Mouse (Mus musculus): ENCODE measurements around the gene Prkg1. TPM values are rescaled to one million over a fixed set of nuclear protein-coding genes. Genes with fewer than 3 reads are reported as not detected.

Prkg1 gene
- polyA plus RNA-seq, 2 experiments = 7.1 to 9.6 TPM

DNA sequence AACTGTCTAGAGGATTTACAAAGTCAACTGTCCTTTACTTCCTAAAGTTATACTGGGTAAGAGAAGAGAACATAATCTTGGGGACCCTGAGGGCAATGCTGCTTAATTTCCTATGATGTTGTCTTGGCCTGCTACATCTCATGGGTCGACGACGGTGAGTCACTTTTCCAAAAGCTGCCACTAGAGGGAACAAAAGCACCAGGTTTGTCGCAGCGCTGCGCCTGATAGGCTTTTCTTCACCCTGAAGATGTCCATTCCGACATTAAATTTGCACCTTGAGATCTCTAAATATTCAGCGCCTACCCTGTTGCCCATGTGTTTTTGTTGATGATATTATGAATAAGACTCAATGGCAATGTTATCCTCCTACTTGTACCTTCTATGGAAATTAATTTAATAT lies 1100.6 kb downstream of the Prkg1 start:
- DNase-seq (ENCODE audit: low spot score) (peak; percentile 79), ATAC-seq (ENCODE audit: low FRiP score, low read depth) (peak; percentile 62)
- Histone ChIP-seq H3K9ac (ENCODE audit: low read depth, low read length, severe bottlenecking) (no peak overlapping the region), H3K4me2 (replicated peaks; ENCODE audit: low read depth, low read length, severe bottlenecking) (no peak overlapping the region), H3K27me3 (ENCODE audit: control insufficient read depth, insufficient read depth, low read length) (no peaks in the 10 kb centered on the region), H3K36me3 (ENCODE audit: control insufficient read depth, insufficient read depth, low read length) (no peaks in the 10 kb centered on the region), H3K4me3 (replicated peaks; ENCODE audit: low read length) (no peak overlapping the region), H3K27ac (replicated peaks; ENCODE audit: low read depth, low read length) (no peak overlapping the region), H3K9me3 (ENCODE audit: control insufficient read depth, low read length) (no peaks in the 10 kb centered on the region), H3K4me1 (ENCODE audit: control insufficient read depth, insufficient read depth, low read length) (no peaks in the 10 kb centered on the region)
- WGBS = 6% methylated on average over 8 of the region's 8 CpGs
- TF ChIP-seq POLR2A (IDR thresholded peaks at IDR 0.05; ENCODE audit: borderline replicate concordance, extremely low read depth, insufficient read depth, insufficient read length) = no peak

DNA sequence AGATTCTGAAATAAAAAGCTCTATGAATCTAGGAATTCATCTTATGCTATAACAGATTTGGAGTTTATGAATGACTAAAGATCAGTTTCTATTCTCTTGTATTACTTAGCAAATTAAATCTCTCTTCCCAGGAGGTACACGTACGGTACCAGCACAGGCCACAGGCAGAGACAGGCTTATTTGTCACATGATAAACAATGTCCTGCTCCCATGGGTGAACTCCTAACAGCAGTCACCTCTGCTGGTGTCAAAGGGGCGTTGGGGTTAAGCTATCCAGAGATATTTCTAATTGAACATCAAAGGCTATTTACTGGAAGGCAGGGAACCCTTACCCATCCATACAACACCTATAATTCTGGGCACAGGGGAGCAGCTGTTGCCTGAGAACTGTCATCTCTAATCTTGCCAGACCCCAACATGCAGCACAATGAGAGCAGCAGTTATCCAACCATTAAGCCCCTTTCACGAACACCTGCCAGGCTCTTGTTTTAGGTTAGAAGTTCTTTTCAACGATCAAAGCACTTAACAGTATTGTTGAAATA lies 1122.1 kb downstream of the Prkg1 start:
- H3K27me3 ChIP-seq (ENCODE audit: control insufficient read depth, insufficient read depth, low read length) = no peaks in the 10 kb centered on the region
- no peaks in the 10 kb centered on the region for H3K36me3 ChIP-seq (ENCODE audit: control insufficient read depth, insufficient read depth, low read length)
- no peaks in the 10 kb centered on the region for H3K4me1 ChIP-seq (ENCODE audit: control insufficient read depth, insufficient read depth, low read length)
- WGBS = 51% methylated on average over 5 of the region's 5 CpGs
- H3K9ac ChIP-seq (ENCODE audit: low read depth, low read length, severe bottlenecking) = no peak overlapping the region
- H3K9me3 ChIP-seq (ENCODE audit: control insufficient read depth, low read length) = no peaks in the 10 kb centered on the region
- no peak for ATAC-seq (ENCODE audit: low FRiP score, low read depth)
- no peak overlapping the region for H3K4me2 ChIP-seq (replicated peaks; ENCODE audit: low read depth, low read length, severe bottlenecking)
- TF ChIP-seq POLR2A (IDR thresholded peaks at IDR 0.05; ENCODE audit: borderline replicate concordance, extremely low read depth, insufficient read depth, insufficient read length) = no peak
- no peak for DNase-seq (ENCODE audit: low spot score)
- H3K27ac ChIP-seq (replicated peaks; ENCODE audit: low read depth, low read length) = no peak overlapping the region
- H3K4me3 ChIP-seq (replicated peaks; ENCODE audit: low read length) = no peak overlapping the region

DNA sequence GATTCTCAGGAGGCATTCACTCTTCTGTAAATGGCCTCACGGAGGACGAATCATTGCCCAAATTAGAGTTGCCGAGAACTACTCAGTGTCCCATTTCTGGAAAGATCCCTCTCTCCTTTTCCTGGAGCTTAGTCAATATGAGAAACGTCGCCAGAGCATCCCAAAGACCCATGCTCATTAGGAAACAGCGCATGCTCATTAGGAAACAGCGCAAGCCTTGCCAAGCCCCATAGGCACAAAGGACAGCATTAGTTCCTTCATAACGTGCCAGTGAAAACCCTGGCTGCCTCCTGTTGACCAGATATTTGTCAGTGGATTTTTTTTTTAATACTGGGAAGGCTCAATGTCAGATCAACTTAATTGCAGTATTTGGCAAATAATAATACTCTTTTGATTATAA lies 1127.4 kb downstream of the Prkg1 start:
- WGBS = 80% methylated on average over 8 of the region's 8 CpGs
- no peaks in the 10 kb centered on the region for H3K27me3 ChIP-seq (ENCODE audit: control insufficient read depth, insufficient read depth, low read length)
- H3K27ac ChIP-seq (replicated peaks; ENCODE audit: low read depth, low read length) = no peak overlapping the region
- H3K9me3 ChIP-seq (ENCODE audit: control insufficient read depth, low read length) = no peaks in the 10 kb centered on the region
- no peak for TF ChIP-seq POLR2A (IDR thresholded peaks at IDR 0.05; ENCODE audit: borderline replicate concordance, extremely low read depth, insufficient read depth, insufficient read length)
- no peaks in the 10 kb centered on the region for H3K36me3 ChIP-seq (ENCODE audit: control insufficient read depth, insufficient read depth, low read length)
- H3K9ac ChIP-seq (ENCODE audit: low read depth, low read length, severe bottlenecking) = no peak overlapping the region
- DNase-seq (ENCODE audit: low spot score) (no peak), ATAC-seq (ENCODE audit: low FRiP score, low read depth) (no peak)
- H3K4me3 ChIP-seq (replicated peaks; ENCODE audit: low read length) = no peak overlapping the region
- no peaks in the 10 kb centered on the region for H3K4me1 ChIP-seq (ENCODE audit: control insufficient read depth, insufficient read depth, low read length)
- no peak overlapping the region for H3K4me2 ChIP-seq (replicated peaks; ENCODE audit: low read depth, low read length, severe bottlenecking)

DNA sequence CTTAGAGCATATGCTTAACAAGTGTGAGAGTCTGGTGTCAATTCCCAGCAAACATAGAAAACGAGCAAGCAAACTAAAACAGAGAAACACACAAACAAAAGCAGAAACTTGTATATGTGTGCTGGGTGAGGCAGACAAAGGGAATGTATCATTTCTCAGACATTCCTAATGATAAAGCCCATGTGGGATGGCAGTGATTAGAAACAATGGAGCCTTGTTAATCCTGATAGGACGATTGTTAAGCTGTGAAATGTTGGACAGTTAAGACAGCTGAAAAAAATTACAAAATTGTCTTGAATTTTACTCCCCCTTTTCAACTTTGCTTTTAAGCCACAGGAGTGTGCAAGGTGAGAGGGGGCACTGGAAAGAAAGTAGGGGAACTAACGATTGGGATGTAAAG lies 1133.8 kb downstream of the Prkg1 start:
- 37% methylated on average over 3 of the region's 3 CpGs for WGBS
- no peak overlapping the region for H3K9ac ChIP-seq (ENCODE audit: low read depth, low read length, severe bottlenecking)
- no peaks in the 10 kb centered on the region for H3K36me3 ChIP-seq (ENCODE audit: control insufficient read depth, insufficient read depth, low read length)
- no peaks in the 10 kb centered on the region for H3K27me3 ChIP-seq (ENCODE audit: control insufficient read depth, insufficient read depth, low read length)
- H3K4me3 ChIP-seq (replicated peaks; ENCODE audit: low read length) = no peak overlapping the region
- H3K4me1 ChIP-seq (ENCODE audit: control insufficient read depth, insufficient read depth, low read length) = no peaks in the 10 kb centered on the region
- H3K9me3 ChIP-seq (ENCODE audit: control insufficient read depth, low read length) = no peaks in the 10 kb centered on the region
- H3K4me2 ChIP-seq (replicated peaks; ENCODE audit: low read depth, low read length, severe bottlenecking) = no peak overlapping the region
- no peak overlapping the region for H3K27ac ChIP-seq (replicated peaks; ENCODE audit: low read depth, low read length)
- DNase-seq (ENCODE audit: low spot score) (no peak), ATAC-seq (ENCODE audit: low FRiP score, low read depth) (no peak)
- no peak for TF ChIP-seq POLR2A (IDR thresholded peaks at IDR 0.05; ENCODE audit: borderline replicate concordance, extremely low read depth, insufficient read depth, insufficient read length)

DNA sequence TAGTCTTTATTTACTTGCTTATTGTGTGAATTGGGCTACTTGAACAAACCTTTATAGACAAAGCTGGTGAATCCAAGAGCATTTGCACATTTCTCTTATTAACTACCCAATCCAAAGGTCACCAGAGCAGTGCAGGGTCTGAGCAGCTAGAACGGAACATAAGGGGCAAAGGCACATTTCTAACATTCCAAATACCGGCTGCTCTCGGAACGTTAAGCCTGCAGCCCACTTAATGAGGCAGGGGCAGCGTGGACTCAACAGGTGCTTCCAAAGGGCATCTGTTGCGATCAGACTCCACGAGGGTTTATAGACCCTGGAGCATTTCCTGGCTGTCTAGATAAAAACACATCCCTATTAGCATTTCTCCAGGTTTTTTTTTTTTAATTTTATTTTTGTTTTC lies 1138.8 kb downstream of the Prkg1 start:
- 11% methylated on average over 7 of the region's 7 CpGs for WGBS
- TF ChIP-seq POLR2A (IDR thresholded peaks at IDR 0.05; ENCODE audit: borderline replicate concordance, extremely low read depth, insufficient read depth, insufficient read length) = no peak
- Histone ChIP-seq H3K4me2 (replicated peaks; ENCODE audit: low read depth, low read length, severe bottlenecking) (no peak overlapping the region), H3K4me1 (ENCODE audit: control insufficient read depth, insufficient read depth, low read length) (no peaks in the 10 kb centered on the region), H3K9me3 (ENCODE audit: control insufficient read depth, low read length) (no peaks in the 10 kb centered on the region), H3K9ac (ENCODE audit: low read depth, low read length, severe bottlenecking) (no peak overlapping the region), H3K27ac (replicated peaks; ENCODE audit: low read depth, low read length) (no peak overlapping the region), H3K4me3 (replicated peaks; ENCODE audit: low read length) (no peak overlapping the region), H3K27me3 (ENCODE audit: control insufficient read depth, insufficient read depth, low read length) (no peaks in the 10 kb centered on the region), H3K36me3 (ENCODE audit: control insufficient read depth, insufficient read depth, low read length) (no peaks in the 10 kb centered on the region)
- no peak for DNase-seq (ENCODE audit: low spot score)
- ATAC-seq (ENCODE audit: low FRiP score, low read depth) = peak; percentile 62; the same call in 1 of the 2 replicates

DNA sequence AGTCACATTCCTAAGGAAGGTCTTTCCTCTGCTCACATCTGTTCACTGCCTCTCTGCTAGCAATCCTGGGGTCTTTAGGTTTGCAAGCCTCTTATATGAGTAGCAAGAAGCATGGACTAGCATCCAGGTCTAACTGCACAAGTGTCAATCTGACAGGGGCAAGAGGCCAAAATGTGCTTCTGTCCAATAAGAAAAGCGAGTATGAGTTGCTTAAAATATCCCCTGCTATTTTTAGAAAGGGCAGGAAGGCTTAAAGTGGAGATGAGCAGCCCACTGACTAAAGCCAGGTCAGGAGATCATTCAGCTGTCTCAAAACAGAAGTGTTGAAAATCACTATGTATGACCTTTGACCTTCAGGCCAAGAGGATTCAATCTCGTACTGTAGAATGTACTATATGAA lies 1139.4 kb downstream of the Prkg1 start:
- H3K9me3 ChIP-seq (ENCODE audit: control insufficient read depth, low read length) = no peaks in the 10 kb centered on the region
- WGBS = 57% methylated on average over 2 of the region's 2 CpGs
- no peaks in the 10 kb centered on the region for H3K36me3 ChIP-seq (ENCODE audit: control insufficient read depth, insufficient read depth, low read length)
- no peak overlapping the region for H3K27ac ChIP-seq (replicated peaks; ENCODE audit: low read depth, low read length)
- no peak for ATAC-seq (ENCODE audit: low FRiP score, low read depth)
- no peaks in the 10 kb centered on the region for H3K4me1 ChIP-seq (ENCODE audit: control insufficient read depth, insufficient read depth, low read length)
- H3K9ac ChIP-seq (ENCODE audit: low read depth, low read length, severe bottlenecking) = no peak overlapping the region
- H3K27me3 ChIP-seq (ENCODE audit: control insufficient read depth, insufficient read depth, low read length) = no peaks in the 10 kb centered on the region
- no peak overlapping the region for H3K4me2 ChIP-seq (replicated peaks; ENCODE audit: low read depth, low read length, severe bottlenecking)
- no peak for TF ChIP-seq POLR2A (IDR thresholded peaks at IDR 0.05; ENCODE audit: borderline replicate concordance, extremely low read depth, insufficient read depth, insufficient read length)
- H3K4me3 ChIP-seq (replicated peaks; ENCODE audit: low read length) = no peak overlapping the region
- DNase-seq (ENCODE audit: low spot score) = no peak
